Mouse (Mus musculus) left cerebral cortex, adult 8-10 months (tissue): ENCODE data around the gene Mcoln1. TPM values are rescaled to one million over a fixed set of nuclear protein-coding genes. Genes with fewer than 3 reads are reported as not detected.

Source experiments
- DNase-seq, 2 experiments: peaks; one replicate each; pipeline ENCODE4 v3.0.0; 2022; ENCODE audit warnings: low spot score in 2 of 2
- total RNA-seq, 4 experiments: library from RNA; stranded (reverse); gene quantifications; 2 replicates each; pipeline ENCODE4 v1.2.4; 2022

The Mcoln1 gene
- total RNA-seq, 4 experiments from 2014 or later = 85.3 to 100 (median 94.8) TPM

GRCm38 (mm10) chr8:3498583-3498982 is 1.7 kb upstream of the Mcoln1 start:
- no peak for DNase-seq

GRCm38 (mm10) chr8:3499751-3500150 is 506 bp upstream of the Mcoln1 start:
- DNase-seq = no peak

GRCm38 (mm10) chr8:3502217-3502616 is 2.0 kb downstream of the Mcoln1 start:
- DNase-seq = no peak

- no peak for DNase-seq
Measured at GRCm38 (mm10) chr8:3507979-3508754, 7.9 kb downstream of the Mcoln1 start.

DNA sequence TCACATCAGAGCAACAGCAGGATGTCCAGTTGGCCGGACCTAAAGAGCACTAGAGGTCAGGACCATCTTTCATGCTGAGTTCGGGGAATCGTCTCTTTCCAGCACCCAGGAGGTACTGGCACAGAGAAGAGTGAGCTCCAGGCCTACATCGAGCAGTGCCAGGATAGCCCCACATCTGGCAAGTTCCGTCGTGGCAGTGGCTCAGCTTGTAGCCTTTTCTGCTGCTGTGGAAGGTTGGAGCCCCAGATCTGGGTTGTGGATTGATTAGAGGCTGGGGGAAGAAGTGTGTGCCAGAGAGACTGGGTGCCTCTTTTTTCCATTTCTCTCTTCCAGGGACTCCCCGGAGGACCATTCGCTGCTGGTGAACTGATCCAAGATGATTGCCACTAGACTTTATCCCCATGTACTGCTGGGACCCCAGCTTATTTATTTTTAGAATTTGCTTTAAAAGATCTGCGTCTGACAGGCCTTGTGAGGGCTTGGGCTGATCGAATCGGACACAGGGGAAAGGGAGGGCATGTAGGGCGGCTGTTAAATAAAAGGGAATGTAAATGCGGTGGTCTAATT is 14.5 kb downstream of the Mcoln1 start:
- no peak for DNase-seq

GRCm38 (mm10) chr8:3515260-3515671 is 15.0 kb downstream of the Mcoln1 start, which contains the start of gene Pnpla6:
Gene Pnpla6 (plus strand): TSS chr8:3515384.
- peak; percentile 77 to 87 for DNase-seq

DNA sequence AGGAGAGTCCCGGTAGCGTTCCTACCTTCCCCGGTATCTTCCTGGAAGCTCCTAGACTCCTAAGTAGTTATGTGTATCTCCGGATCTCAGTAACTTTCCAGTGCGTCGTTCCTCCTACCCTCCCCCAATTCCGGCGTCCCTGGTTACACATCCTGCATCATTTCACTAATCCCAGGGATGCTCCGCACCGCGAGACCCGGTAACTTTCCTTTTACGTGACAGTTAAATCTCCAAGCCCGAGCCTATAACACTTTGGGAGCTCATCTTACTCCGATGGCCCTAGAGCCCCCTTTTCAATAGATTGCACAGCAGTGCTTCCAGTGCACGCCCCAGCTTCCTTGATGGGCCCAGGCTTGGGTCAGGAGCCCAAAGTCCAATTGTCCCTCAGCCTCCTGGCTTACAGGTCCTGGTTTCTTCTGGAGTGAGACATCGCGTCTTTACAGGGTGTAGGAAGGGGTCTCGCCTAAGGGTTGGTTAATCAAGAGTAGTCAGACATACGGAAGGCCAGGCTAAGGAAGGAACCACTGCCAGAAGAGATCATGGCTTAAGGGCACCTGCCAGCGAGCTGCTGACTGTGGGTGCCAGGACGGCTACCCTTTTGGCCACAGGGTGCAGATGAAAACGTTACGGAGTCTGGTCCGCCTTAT is 15.6 kb downstream of the Mcoln1 start:
- DNase-seq = peak; percentile 51 to 59

DNA sequence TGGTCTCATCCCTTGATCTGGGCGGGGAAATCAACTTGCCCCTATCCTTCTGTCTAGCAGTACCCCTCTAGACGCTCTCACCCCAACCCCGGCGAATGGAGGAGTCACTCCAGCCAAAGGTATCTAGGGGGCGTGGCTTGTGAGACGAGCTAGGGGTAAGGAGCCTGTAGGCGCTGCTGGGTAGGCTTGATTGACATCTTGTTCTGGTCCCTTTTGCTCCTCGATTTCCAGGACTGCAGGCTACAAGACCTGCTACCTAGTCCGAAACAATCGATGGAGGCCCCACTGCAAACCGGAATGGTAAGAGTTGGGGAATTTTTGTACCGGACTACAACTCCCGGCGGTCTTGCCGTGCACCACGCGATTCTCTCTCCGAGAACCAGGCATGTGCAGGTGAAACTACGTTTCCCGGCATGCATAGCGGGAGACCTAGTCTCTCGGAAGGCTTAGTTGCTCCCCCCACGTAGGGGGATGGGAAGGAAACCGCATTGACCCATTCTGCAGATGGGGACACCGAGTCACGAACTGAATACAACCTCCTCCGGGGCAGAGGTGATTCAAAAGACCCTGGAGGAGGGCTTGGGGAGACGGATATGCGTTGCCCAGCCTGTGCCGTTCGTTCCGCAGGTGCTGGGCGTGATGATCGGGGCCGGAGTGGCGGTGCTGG is 16.3 kb downstream of the Mcoln1 start:
- peak; percentile 91 to 96 for DNase-seq

DNA sequence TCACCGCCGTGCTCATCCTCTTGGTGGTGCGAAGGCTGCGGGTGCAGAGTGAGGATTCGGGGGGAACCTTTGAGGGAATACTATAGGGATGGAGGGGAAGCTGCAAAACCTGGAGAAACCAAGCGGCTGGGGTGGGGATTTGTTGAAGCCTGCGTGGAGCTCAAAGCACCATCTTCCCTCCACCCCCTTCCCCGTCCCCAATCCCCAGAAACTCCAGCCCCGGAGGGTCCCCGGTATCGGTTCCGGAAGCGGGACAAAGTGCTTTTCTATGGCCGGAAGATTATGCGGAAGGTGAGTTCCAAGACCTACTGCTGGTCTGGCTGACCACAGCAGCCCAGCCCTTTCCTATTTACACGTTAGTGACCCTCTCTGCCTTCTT is 16.8 kb downstream of the Mcoln1 start:
- no peak for DNase-seq

GRCm38 (mm10) chr8:3522007-3522697 is 21.9 kb downstream of the Mcoln1 start:
- no peak for DNase-seq

DNA sequence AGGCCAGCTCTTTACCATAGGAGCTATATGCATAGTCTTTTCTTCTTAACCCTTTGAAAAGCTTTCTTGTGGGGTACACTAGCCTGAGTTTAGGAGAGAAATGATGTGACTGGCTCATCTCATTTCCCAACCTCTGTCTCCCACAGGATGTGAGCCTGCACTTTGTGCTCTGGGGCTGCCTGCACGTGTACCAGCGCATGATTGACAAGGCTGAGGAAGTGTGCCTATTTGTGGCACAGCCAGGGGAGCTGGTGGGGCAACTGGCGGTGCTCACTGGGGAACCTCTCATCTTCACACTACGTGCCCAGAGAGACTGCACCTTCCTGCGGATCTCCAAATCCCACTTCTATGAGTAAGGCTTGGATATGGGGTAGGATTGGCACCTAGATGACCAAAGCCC is 30.6 kb downstream of the Mcoln1 start:
- DNase-seq = no peak

DNA sequence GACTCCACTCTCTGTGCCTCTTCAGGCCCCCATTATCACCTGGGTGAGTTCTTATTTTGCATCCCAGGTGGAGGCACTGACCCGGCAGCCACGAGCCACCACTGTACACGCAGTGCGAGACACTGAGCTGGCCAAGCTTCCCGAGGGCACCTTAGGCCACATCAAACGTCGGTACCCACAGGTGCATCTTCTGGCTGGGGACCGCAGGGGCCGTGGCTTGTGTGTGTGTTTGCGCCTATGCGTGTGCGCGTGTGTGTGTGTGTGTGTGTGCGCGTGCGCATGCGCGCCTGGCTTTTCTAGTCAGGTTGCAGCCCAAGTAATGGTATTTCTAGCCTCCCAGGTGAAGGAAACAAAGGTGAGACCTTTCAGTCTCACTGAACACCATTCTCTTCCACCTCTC is 31.7 kb downstream of the Mcoln1 start:
- DNase-seq = no peak

DNA sequence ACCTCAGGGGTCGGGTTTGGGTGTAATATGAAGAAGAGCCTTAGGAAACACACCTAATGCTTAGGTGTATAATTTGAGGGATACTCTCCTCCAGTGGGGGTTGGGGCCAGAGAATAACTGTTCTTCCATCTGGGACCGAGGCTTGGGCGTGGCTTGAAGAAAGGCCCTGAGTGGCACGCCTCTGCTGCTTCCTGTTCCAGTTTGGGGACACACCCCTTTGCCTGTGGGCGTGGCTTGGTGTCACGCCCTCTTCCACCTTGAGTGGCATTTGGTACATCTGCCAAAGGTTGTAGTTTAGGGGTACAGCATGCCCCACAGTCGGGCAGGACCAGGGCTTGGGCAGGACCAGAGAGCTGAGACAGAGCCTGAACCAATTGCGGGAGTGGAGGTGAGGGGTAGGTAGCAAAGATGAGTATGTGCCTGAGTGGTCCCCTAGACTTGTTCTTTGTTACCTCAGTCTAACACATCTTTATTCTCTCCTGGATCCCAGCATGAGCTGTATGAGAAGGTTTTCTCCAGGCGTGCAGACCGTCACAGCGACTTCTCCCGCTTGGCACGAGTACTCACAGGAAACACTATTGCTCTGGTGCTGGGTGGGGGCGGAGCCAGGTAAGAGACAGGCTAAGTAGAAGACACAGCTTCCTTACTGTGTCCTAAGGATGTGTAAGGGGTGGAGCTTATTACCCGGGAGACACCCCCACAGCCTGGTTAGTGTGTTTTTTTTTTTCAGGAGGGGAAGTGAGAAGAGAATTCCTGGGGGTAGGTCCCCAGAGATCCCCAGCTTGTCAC is 36.0 kb downstream of the Mcoln1 start:
- no peak for DNase-seq

- DNase-seq = no peak
Measured at GRCm38 (mm10) chr8:3536940-3537339, 36.7 kb downstream of the Mcoln1 start.

GRCm38 (mm10) chr8:3537666-3538065 is 37.4 kb downstream of the Mcoln1 start:
- DNase-seq = no peak

GRCm38 (mm10) chr8:3539146-3539545 is 38.9 kb downstream of the Mcoln1 start:
- no peak for DNase-seq

DNA sequence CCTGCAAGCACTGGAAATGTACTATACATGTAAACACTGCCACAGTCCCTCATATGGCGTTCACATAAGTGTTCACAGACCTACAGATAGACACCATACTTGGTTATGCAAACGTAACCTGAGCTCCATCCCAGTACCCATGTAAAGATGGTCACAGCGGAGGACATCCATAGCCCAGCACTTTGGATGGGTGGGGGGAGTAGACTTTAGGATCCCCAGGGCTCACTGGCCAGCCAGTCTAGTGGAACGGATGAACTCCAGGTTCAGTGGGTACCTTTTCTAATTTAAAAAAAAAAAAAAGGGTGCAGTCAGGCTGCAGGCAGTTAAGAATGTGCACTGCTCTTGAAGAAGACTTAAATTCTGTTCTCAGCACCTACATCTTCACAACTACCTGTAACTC is 39.8 kb downstream of the Mcoln1 start:
- DNase-seq = no peak

DNA sequence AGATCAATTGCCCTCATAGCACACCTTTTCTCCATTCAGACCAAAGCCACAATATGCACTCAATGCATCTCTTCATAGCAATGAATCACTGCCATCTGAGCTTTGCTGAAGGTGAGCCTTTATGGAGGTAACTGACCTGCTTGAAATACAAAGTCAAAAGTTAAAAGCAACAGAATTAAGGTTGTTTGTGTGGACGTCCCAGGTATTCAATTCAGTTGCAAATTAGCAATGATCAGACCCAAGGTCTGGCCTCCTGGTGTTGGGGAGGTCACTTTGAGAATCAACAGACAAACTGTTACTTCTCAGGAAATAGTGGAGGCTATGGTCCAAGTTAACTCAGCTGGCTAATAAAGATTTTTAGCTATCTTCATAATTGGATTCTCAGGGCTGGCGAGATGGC is 46.3 kb downstream of the Mcoln1 start:
- no peak for DNase-seq

GRCm38 (mm10) chr8:3552240-3552639 is 52.0 kb downstream of the Mcoln1 start:
- DNase-seq = no peak

- DNase-seq = no peak
Measured at GRCm38 (mm10) chr8:3556114-3556513, 55.9 kb downstream of the Mcoln1 start.
